Mouse (Mus musculus) colon, adult 2 months (tissue): ENCODE results near the gene Tcl1b1. TPM values are rescaled to one million over a fixed set of nuclear protein-coding genes. Genes with fewer than 3 reads are reported as not detected.

Experiments
- polyA plus RNA-seq: library from polyadenylated mRNA; depleted of rRNA; stranded (reverse); fragments of >200 nt; gene quantifications from 2 replicates; pipeline ENCODE4 v1.2.3, GENCODE M21; 2012; rRNA removed

Tcl1b1 gene
- not detected in 2 replicates for polyA plus RNA-seq

GRCm38 (mm10) chr12:105159390-105159789, at the start of gene Tcl1b1:
TSS of gene Tcl1b1 (plus strand) at chr12:105159690.

GRCm38 (mm10) chr12:105145714-105146113, 13.8 kb upstream of the Tcl1b1 start, which contains the start of gene Tcl1b2:
TSS of gene Tcl1b2 (plus strand) at chr12:105146014.

GRCm38 (mm10) chr12:105176044-105176443, 16.6 kb downstream of the Tcl1b1 start, which contains the start of gene Tcl1b5:
TSS of gene Tcl1b5 (plus strand) at chr12:105176344.

DNA sequence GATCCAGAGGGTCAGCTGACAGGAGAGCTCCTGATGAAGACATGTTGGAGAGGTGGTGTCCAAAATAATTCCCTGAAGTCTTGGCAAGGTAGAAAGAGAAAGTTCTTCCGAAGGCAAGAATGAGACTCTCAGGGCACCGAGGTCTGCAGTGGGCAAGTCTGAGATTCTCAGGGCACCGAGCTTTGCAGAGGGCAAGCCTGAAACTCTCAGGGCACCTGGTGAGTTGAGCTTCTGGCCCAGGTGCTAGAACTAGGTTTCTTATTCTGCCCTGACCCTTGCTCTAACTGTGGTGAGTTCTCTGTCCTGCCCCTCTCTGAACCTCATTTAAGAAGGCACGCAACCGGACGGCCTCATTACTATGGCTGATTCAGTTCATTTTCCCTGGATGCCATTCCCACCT, 31.3 kb downstream of the Tcl1b1 start, which contains the start of gene Tcl1b3:
Tcl1b3 (plus strand) TSS at position 301 of the 400 bp plus-strand sequence.

DNA sequence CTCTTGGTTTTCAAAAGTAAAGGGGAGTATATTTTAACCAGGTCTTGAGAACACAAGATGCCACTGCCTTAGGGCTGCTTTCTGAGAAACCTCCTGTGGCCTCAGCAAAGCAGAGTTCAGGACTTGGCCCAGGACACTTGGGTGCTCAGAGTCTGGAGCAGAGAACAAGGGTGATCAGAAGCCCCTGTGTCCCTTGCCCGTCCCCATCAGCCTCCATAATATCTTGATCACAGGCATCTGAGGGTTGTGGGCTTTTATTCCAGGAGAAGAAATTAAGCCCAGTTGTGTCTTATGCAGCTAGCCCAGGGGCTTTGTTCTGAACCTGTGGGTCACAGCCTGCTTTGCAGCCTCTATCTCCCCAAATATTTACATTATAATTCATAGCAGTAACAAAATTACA, 42.2 kb downstream of the Tcl1b1 start, which contains the start of gene Tcl1b4:
Tcl1b4 (plus strand) TSS at position 301 of the 400 bp plus-strand sequence.

Other genes starting within 250 kb of the Tcl1b1 start
- 3.4 and 3.6 TPM in 2 replicates for gene Syne3, start 149.9 kb upstream of the Tcl1b1 start, polyA plus RNA-seq
- 93.3 and 108 TPM in 2 replicates for gene Glrx5, start 127.0 kb upstream of the Tcl1b1 start, polyA plus RNA-seq
- not detected in 2 replicates for gene Tcl1b2, start 13.7 kb upstream of the Tcl1b1 start, polyA plus RNA-seq
- not detected in 2 replicates for gene Tcl1b5, start 16.7 kb downstream of the Tcl1b1 start, polyA plus RNA-seq
- not detected in 2 replicates for gene Tcl1b3, start 31.4 kb downstream of the Tcl1b1 start, polyA plus RNA-seq
- gene Tcl1b4, start 42.3 kb downstream of the Tcl1b1 start, polyA plus RNA-seq, result not detected in 2 replicates
- gene Tcl1, start 63.1 kb downstream of the Tcl1b1 start, polyA plus RNA-seq, result not detected in 2 replicates
- gene Tunar, start 174.2 kb downstream of the Tcl1b1 start, polyA plus RNA-seq, result not detected in 2 replicates